Mouse (Mus musculus) bone marrow macrophage, adult 2 months (primary cell): Measurements from ENCODE around the gene Prkce.

Source experiments
- CTCF ChIP-seq: IDR thresholded peaks from 2 replicates; pipeline ENCODE4 v1.5.1; 2012; ENCODE audit warnings: low read depth, mild to moderate bottlenecking, low read length, moderate library complexity
- POLR2A ChIP-seq: IDR thresholded peaks from 2 replicates; pipeline ENCODE4 v1.6.1; 2012; ENCODE audit warnings: mild to moderate bottlenecking, low read depth, low read length, borderline replicate concordance

GRCm38 (mm10) chr17:86371101-86371561 lies 203.5 kb downstream of the Prkce start:
- no peak for TF ChIP-seq POLR2A
- TF ChIP-seq CTCF: no peak
